Mouse (Mus musculus) embryonic facial prominence, embryonic 14.5 days (tissue): ENCODE data around the gene Rpl11. TPM values are rescaled to one million over a fixed set of nuclear protein-coding genes. Genes with fewer than 3 reads are reported as not detected.
A peak's percentile ranks its signal among the peaks of the same experiment; 100 is the strongest.

Experiments
- ATAC-seq: fragments of 200-750 bp; cut with Nextera tagmentation; 2 replicates; pipeline ENCODE4 v1.8.0; 2017; ENCODE audit warnings: low read depth, moderate number of reproducible peaks, moderate TSS enrichment
- DNase-seq: peaks from one replicate; pipeline ENCODE4 v3.0.0-alpha.2; 2015; ENCODE audit warnings: low spot score
- H3K27ac ChIP-seq: fragments of 300-500 bp; sonication (generic); replicated peaks from 2 replicates; pipeline ENCODE4 v1.5.1; 2014; ENCODE audit warnings: low read depth, mild to moderate bottlenecking, low read length, moderate library complexity
- H3K27me3 ChIP-seq: fragments of 300-500 bp; sonication (generic); replicated peaks from 2 replicates; pipeline ENCODE4 v1.6.1; 2014; ENCODE audit warnings: low read length; ENCODE audit not compliant: control insufficient read depth, insufficient read depth
- H3K36me3 ChIP-seq: fragments of 300-500 bp; sonication (generic); 2 replicates; pipeline ENCODE4 v1.6.1; 2014; ENCODE audit warnings: low read length, mixed read lengths; ENCODE audit not compliant: control insufficient read depth, insufficient read depth
- H3K4me1 ChIP-seq: fragments of 300-500 bp; sonication (generic); 2 replicates; pipeline ENCODE4 v1.6.1; 2014; ENCODE audit warnings: antibody characterized with exemption, low read length; ENCODE audit not compliant: control insufficient read depth, insufficient read depth
- H3K4me2 ChIP-seq: fragments of 300-500 bp; sonication (generic); 2 replicates; pipeline ENCODE4 v1.6.1; 2014; ENCODE audit warnings: low read depth, mild to moderate bottlenecking, low read length, moderate library complexity, mixed read lengths
- H3K4me3 ChIP-seq: fragments of 300-500 bp; sonication (generic); 2 replicates; pipeline ENCODE4 v1.5.1; 2014; ENCODE audit warnings: low read depth, mild to moderate bottlenecking, low read length
- H3K9ac ChIP-seq: fragments of 300-500 bp; sonication (generic); 2 replicates; pipeline ENCODE4 v1.6.1; 2014; ENCODE audit warnings: low read depth, mild to moderate bottlenecking, low read length, moderate library complexity, mixed read lengths
- H3K9me3 ChIP-seq: fragments of 300-500 bp; sonication (generic); 2 replicates; pipeline ENCODE4 v1.6.1; 2016; ENCODE audit warnings: low read length; ENCODE audit not compliant: control insufficient read depth
- WGBS: fragments of 180-500 bp; shearing (Covaris S2); extraction: QIAGEN DNeasy Blood & Tissue Kit; methylation state at CpG from one replicate; pipeline ENCODE4 v1.1.7; 2014; 5-methylcytosine and 5-hydroxymethylcytosine counted together
- polyA plus RNA-seq: library from polyadenylated mRNA; unstranded; fragments of >200 nt; fragmentation: Nextera tagmentation; extraction: Ambion mirVana; gene quantifications from 2 replicates; pipeline ENCODE4 v1.2.1, GENCODE M21; 2014

Gene Rpl11
- polyA plus RNA-seq, 1 experiment from 2014 or later: 528 TPM

DNA sequence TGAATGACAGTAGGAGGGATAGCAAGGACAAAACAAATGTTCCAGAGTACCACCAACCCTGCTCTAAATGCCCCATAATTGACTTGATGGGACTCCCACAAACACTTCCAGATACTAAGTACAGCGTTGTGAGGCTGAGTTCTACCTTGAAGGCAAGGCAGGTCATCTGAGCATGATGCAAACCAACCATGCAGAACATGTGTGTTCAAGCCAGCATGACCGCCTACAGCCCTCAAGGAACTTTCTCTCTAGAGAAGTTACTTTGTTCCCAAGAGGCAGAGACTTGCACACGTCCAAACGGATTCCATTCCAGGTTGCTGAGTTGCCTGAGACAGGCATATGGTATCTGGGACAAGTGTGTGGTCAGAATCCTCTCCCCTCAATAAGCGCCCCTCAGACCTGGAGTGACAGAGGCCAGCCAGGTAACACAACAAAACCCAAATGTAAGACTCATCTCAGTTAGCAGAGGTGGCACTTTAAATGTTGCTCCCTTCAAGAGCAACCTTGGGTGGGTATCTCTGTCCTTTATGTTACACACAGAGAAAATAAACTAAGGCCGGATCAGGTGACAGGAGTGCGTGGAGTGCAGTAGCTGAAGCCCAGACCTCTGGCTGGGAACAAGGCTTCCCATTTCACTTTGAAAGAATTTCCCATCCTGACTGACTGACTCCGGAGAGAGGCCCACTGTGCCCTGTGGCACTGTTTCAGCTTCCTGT is 25.7 kb downstream of the Rpl11 start:
- no peaks in the 10 kb centered on the region for H3K36me3 ChIP-seq
- 55% methylated on average over 8 of the region's 8 CpGs for WGBS

DNA sequence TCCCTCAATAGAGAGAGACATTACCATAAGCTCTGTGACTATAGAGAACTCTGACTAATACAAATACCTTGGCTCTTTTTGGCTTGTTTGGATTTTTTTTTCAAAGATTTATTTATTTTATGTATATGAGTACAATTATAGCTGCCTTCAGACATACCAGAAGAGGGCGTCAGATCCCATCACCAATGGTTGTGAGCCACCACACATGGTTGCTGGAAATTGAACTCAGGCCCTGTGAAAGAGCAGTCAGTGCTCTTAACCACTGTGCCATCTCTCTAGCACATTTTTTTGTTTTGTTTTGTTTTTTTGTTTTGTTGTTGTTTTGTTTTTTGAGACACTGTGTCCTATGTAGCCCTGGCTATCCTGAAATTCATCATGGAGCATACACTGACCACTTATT is 27.9 kb downstream of the Rpl11 start:
- Histone ChIP-seq H3K36me3 (no peaks in the 10 kb centered on the region), H3K4me2 (no peak overlapping the region), H3K27ac (no peak overlapping the region), H3K4me1 (peaks cover 3% of the 10 kb centered on the region), H3K9ac (no peak overlapping the region), H3K4me3 (no peak overlapping the region), H3K9me3 (no peaks in the 10 kb centered on the region), H3K27me3 (no peaks in the 10 kb centered on the region)
- WGBS: 57% methylated on average over 1 of the region's 1 CpGs
- no peak for DNase-seq
- ATAC-seq: no peak

More for the DNA sequence above, 25.7 kb downstream of the Rpl11 start:
- no peaks in the 10 kb centered on the region for H3K4me1 ChIP-seq
- DNase-seq (no peak), ATAC-seq (no peak)
- no peak overlapping the region for H3K9ac ChIP-seq
- H3K27ac ChIP-seq: no peak overlapping the region
- H3K4me3 ChIP-seq: no peak overlapping the region
- no peaks in the 10 kb centered on the region for H3K27me3 ChIP-seq
- no peaks in the 10 kb centered on the region for H3K9me3 ChIP-seq
- H3K4me2 ChIP-seq: no peak overlapping the region

DNA sequence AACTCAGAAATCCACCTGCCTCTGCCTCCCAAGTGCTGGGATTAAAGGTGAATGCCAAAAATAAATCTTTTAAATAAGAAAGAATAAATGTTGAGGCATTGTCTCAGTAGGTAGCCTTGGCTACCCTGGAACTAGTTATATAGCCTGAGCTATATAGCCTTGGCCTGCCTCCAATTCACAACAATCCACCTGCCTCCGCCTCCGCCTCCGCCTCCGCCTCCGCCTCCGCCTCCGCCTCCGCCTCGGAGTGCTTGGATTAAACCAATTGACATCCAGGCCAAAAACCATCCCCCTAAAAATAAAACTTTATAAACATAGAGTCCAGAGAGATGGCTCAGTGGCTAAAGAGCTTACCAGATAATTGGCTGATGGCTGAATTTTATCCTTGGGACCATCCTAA is 30.3 kb downstream of the Rpl11 start:
- ATAC-seq (no peak), DNase-seq (no peak)
- Histone ChIP-seq H3K36me3 (no peaks in the 10 kb centered on the region), H3K9me3 (no peaks in the 10 kb centered on the region), H3K27ac (no peak overlapping the region), H3K4me3 (no peak overlapping the region), H3K27me3 (no peaks in the 10 kb centered on the region), H3K4me2 (no peak overlapping the region), H3K4me1 (peaks cover 6% of the 10 kb centered on the region), H3K9ac (no peak overlapping the region)
- 96% methylated on average over 9 of the region's 9 CpGs for WGBS

DNA sequence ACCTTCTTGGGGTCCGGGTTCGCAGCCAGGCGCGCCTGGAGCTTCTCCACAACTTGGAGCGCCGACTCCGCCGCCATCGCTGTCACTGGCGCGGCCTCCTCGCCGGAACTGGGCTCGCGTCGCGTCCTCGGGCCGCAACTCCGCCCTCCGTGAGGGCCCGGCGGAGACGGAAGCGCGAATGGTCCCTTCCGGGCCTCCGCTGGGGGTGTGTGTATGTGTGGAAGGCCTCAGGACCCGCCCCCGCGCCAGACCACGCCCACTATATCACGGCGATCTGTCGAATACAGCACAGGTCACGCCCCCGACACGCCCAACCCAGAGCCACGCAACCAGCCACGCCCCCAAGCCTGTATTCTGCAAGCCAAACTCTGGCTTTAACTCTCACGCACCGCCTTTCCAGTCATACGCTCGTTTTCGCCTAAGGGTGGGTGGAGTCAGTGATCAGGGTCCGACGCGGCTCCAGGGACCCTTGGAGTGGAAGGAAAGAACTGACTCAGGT is 31.6 kb downstream of the Rpl11 start, which contains the start of gene Eloa:
TSS of gene Eloa (minus strand) at position 215 of the 499 bp plus-strand sequence.
- H3K9me3 ChIP-seq: no peaks in the 10 kb centered on the region
- peak; percentile 99 for DNase-seq
- H3K4me1 ChIP-seq: peaks cover 6% of the 10 kb centered on the region
- peak within 1 kb of the TSS; percentile 97 for H3K9ac ChIP-seq
- peak within 1 kb of the TSS; percentile 85 for H3K4me2 ChIP-seq
- peak; percentile 99 for ATAC-seq
- H3K27me3 ChIP-seq: no peaks in the 10 kb centered on the region
- peak within 1 kb of the TSS; percentile 83 for H3K4me3 ChIP-seq
- peak within 1 kb of the TSS; percentile 89 for H3K27ac ChIP-seq
- no peaks in the 10 kb centered on the region for H3K36me3 ChIP-seq
- under 1% methylated on average over 23 of the region's 48 CpGs for WGBS

DNA sequence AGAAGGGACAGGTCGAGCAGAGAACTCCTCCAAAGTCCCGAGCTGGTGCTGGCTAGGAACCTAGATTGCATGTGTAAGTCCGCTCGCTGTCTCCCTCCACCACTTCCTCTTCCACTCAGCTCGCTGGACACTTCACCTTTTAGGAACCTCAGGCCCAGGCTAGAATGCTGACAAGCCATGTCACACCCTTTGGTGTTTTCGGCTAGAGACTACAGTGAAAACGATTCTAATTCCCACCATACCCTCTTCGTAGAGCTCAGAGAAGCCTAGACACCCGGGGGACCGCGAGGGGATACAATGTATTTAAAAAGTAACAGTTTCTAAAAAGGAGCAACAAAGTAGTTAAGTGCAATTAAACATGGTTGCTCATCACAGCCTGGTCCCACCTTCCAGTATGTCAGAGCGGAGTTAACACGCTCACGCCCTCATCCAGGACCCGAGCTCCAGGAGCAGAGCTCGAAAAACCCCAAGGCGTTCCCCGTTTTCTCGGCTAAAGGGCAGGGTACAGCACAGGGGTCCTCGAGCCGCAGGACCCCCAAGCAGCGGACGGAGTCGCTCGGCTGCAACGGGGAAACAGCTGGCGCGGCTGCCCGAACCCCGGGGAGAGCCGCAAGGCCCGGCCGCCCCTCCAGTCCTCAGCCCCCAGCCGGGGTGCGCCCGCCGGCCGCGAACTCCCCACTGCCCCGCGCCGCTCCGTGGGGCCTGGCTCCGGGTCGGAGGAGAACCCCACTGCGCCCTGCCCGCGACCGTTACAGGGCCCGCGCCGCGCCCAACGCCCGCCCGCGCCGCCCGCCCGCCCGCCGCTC is 32.3 kb downstream of the Rpl11 start:
- Histone ChIP-seq H3K27me3 (no peaks in the 10 kb centered on the region), H3K9ac (peak overlapping the region; percentile 97), H3K4me1 (peaks cover 6% of the 10 kb centered on the region), H3K9me3 (no peaks in the 10 kb centered on the region), H3K36me3 (no peaks in the 10 kb centered on the region), H3K4me3 (peak overlapping the region; percentile 83), H3K27ac (peak overlapping the region; percentile 89), H3K4me2 (peak overlapping the region; percentile 85)
- DNase-seq (no peak), ATAC-seq (peak; percentile 75)
- under 1% methylated on average over 23 of the region's 62 CpGs for WGBS

DNA sequence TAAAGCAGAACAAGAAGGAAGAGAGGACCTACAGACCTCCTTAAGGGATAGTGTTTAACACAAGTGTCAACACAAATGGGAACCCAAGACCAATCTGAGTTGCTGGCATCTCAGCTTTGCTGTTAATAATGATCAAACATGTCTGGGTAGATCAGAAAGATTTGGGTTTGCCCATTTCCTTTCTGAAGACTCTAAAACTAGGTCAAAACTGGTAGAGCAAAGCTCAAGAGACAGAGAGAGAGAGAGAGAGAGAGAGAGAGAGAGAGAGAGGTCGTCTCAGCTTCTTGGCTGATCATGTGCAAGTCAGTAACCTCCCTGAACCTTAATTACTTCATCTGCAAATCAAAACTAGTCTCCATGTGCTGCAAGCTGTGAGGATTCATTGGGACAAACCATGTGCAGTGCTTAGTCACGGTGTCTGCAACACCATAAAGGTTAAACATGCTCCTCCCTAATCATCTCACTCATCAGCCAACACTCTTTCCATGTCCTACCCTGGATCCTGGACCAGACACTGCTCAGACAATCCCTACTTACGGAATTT is 37.1 kb downstream of the Rpl11 start:
- Histone ChIP-seq H3K27me3 (no peaks in the 10 kb centered on the region), H3K9me3 (no peaks in the 10 kb centered on the region), H3K9ac (no peak overlapping the region), H3K27ac (no peak overlapping the region), H3K4me1 (peaks cover 6% of the 10 kb centered on the region), H3K4me2 (no peak overlapping the region), H3K36me3 (peaks cover 29% of the 10 kb centered on the region), H3K4me3 (no peak overlapping the region)
- DNase-seq (no peak), ATAC-seq (no peak)
- 76% methylated on average over 3 of the region's 3 CpGs for WGBS

DNA sequence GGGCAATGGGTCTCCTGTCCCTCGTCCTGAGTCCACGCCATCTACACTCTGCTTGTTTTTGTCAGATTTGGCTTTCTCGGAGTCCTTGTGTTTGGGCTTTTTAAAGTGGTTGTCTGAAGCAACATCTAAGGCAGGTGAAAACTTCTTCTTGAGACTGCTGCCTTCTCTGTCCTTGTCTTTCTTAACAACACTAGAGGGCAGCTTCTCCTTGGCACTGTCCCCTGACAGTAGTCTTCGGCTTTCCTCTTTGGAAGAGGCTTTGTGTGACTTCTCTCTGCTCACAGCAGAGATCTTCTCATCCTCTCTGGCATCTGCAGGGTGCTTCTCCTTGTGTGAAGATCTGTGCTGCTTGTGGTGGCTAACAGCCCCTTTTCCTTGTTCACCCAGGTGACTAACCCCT is 42.6 kb downstream of the Rpl11 start:
- H3K36me3 ChIP-seq: peaks cover 80% of the 10 kb centered on the region
- no peaks in the 10 kb centered on the region for H3K9me3 ChIP-seq
- H3K4me3 ChIP-seq: no peak overlapping the region
- no peak overlapping the region for H3K27ac ChIP-seq
- no peak overlapping the region for H3K4me2 ChIP-seq
- no peaks in the 10 kb centered on the region for H3K27me3 ChIP-seq
- no peak overlapping the region for H3K9ac ChIP-seq
- no peaks in the 10 kb centered on the region for H3K4me1 ChIP-seq
- ATAC-seq (no peak), DNase-seq (no peak)
- WGBS: 89% methylated on average over 4 of the region's 4 CpGs

DNA sequence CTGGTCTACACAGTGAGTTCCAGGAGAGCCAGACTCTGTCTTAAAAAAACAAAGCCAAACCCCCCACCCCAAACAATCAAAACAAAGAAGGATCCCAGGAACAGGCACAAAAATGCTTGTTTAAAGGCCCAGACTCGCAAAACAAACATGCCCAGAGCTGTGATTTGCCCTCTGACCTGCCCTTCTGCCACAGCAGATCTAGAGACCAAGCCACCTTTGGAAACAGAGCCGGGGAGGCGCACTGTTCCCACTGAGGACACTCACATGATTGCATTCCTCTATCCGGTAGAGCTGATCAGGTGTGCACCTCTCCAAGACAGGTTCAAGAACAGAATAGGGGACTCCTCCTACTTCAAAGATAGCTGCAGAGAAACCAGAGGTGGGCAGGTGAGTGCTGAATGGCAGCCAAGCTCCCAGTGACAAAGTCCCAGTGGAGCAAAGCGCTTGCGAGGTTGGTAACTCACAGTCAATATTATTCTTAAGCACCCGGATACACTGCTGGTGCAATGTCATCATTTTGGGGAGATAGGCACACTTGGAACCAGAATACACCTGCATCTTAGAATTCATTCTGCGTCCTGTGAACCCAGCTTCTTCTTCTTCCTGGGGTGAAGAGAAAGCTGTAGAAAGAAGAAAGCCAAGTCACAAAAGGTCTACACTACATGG is 44.3 kb downstream of the Rpl11 start:
- no peak overlapping the region for H3K9ac ChIP-seq
- H3K9me3 ChIP-seq: no peaks in the 10 kb centered on the region
- no peak overlapping the region for H3K27ac ChIP-seq
- no peak for ATAC-seq
- no peak for DNase-seq
- no peaks in the 10 kb centered on the region for H3K27me3 ChIP-seq
- H3K4me1 ChIP-seq: no peaks in the 10 kb centered on the region
- H3K4me2 ChIP-seq: no peak overlapping the region
- 80% methylated on average over 8 of the region's 8 CpGs for WGBS
- no peak overlapping the region for H3K4me3 ChIP-seq
- peaks cover 94% of the 10 kb centered on the region for H3K36me3 ChIP-seq
